Mouse (Mus musculus): ENCODE measurements around the gene Inf2.

GRCm38 (mm10) chr12:112596454-112596853, 7.9 kb downstream of the Inf2 start:
- TF ChIP-seq POLR2A (IDR thresholded peaks at IDR 0.05; ENCODE audit: extremely low read depth, insufficient read depth, low read length) (no peak), CTCF (IDR thresholded peaks at IDR 0.05; ENCODE audit: extremely low read depth, insufficient read depth, low read length) (no peak)

Measured in cortical plate, adult 2 months (tissue).